Mouse (Mus musculus) megakaryocyte, embryonic 14.5 days (primary cell): ENCODE results near the gene Rpp25l.
"Not testable (repeated sequence)": the region's sequence is repeated elsewhere in the genome, so short reads cannot be mapped to it uniquely, and the experiment has no call there.

Experiments
- FLI1 ChIP-seq: IDR thresholded peaks from 2 replicates; pipeline ENCODE4 v1.6.1; 2012; ENCODE audit warnings: low read length, inconsistent platforms, mixed read lengths
- GATA1 ChIP-seq: IDR thresholded peaks from 3 replicates; pipeline ENCODE4 v1.6.1; 2012; ENCODE audit warnings: mixed read lengths, low read length, inconsistent platforms, borderline replicate concordance

DNA sequence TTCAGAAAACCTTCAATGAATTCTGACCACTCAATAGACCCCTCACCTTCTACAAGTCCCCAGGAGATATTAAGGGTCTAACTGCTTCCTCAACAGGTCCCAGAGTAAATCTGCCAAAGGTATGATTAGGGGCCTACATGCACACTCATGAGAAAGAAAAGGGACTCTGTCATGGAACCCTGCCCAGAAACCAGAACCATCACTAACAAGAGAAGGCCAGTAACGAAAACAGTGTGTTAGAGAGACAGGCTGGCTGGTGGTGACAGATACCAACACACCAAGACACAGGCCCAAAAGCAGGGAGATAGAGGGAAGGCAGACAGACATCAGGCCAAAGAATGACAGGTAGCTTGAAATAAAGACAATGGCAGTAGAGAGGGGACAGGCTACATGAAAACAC is 24.8 kb downstream of the Rpp25l start:
- not testable (repeated sequence) for TF ChIP-seq GATA1, FLI1
